Mouse (Mus musculus) heart, adult 2 months (tissue): ENCODE measurements around the gene Stk39. TPM values are rescaled to one million over a fixed set of nuclear protein-coding genes. Genes with fewer than 3 reads are reported as not detected.

ENCODE experiments used
- DNase-seq, 2 experiments: peaks; one replicate each; pipeline ENCODE4 v3.0.0; 2021
- H3K27ac ChIP-seq: fragments of 200-600 bp; 2 replicates; pipeline ENCODE4 v1.8.1; 2022
- H3K27me3 ChIP-seq: fragments of 200-500 bp; 2 replicates; pipeline ENCODE4 v1.6.1; 2012; ENCODE audit warnings: mild to moderate bottlenecking, low read length, inconsistent platforms, mixed read lengths; ENCODE audit not compliant: control insufficient read depth, insufficient read depth
- H3K36me3 ChIP-seq: fragments of 200-500 bp; 2 replicates; pipeline ENCODE4 v1.6.1; 2012; ENCODE audit warnings: low read length, inconsistent platforms; ENCODE audit not compliant: control insufficient read depth, insufficient read depth
- H3K4me1 ChIP-seq: fragments of 200-500 bp; 2 replicates; pipeline ENCODE4 v1.6.1; 2011; ENCODE audit warnings: low read length; ENCODE audit not compliant: control insufficient read depth, insufficient read depth
- H3K4me3 ChIP-seq: fragments of 200-600 bp; 2 replicates; pipeline ENCODE4 v1.8.1; 2022
- H3K79me2 ChIP-seq: fragments of 200-500 bp; replicated peaks from 2 replicates; pipeline ENCODE4 v1.6.1; 2012; ENCODE audit warnings: mild to moderate bottlenecking, inconsistent platforms, low read length, moderate library complexity, mixed read lengths; ENCODE audit not compliant: control insufficient read depth, insufficient read depth
- H3K9ac ChIP-seq: fragments of 200-500 bp; 2 replicates; pipeline ENCODE4 v1.6.1; 2012; ENCODE audit warnings: low read depth, mild to moderate bottlenecking, control low read depth, inconsistent platforms, low read length, mixed read lengths
- CTCF ChIP-seq: fragments of 200-600 bp; IDR thresholded peaks from 2 replicates; pipeline ENCODE4 v1.8.1; 2022; ENCODE audit warnings: antibody characterized with exemption, mild to moderate bottlenecking, moderate library complexity
- EP300 ChIP-seq: fragments of 200-500 bp; IDR thresholded peaks from 2 replicates; pipeline ENCODE4 v1.6.1; 2011; ENCODE audit warnings: low read depth, low read length, control low read depth; ENCODE audit not compliant: insufficient read depth
- POLR2A ChIP-seq: fragments of 200-500 bp; IDR thresholded peaks from 2 replicates; pipeline ENCODE4 v1.6.1; 2011; ENCODE audit warnings: mild to moderate bottlenecking, low read depth, low read length, control low read depth; ENCODE audit not compliant: insufficient read depth
- WGBS: fragments of 180-500 bp; shearing (Covaris S2); methylation state at CpG from one replicate; pipeline ENCODE4 v1.1.7; 2018; 5-methylcytosine and 5-hydroxymethylcytosine counted together
- intact Hi-C: fragments of 180-260 bp; cut with DNase I; formaldehyde crosslinking; loops from one replicate; pipeline ENCODE4 v1.15.1; 2025
- polyA plus RNA-seq: library from polyadenylated mRNA; depleted of rRNA; stranded (reverse); fragments of >200 nt; gene quantifications from 2 replicates; pipeline ENCODE4 v1.2.3, GENCODE M21; 2012
- total RNA-seq, 2 experiments: library from RNA; stranded (reverse); gene quantifications; 2 replicates each; pipeline ENCODE4 v1.2.3; 2021

The Stk39 gene
- total and polyA plus RNA-seq, 3 experiments = 34.2 to 85.2 (median 80.9) TPM

GRCm38 (mm10) chr2:68315258-68315657, 156.8 kb downstream of the Stk39 start:
- Histone ChIP-seq H3K9ac (no peak overlapping the region), H3K36me3 (no peaks in the 10 kb centered on the region), H3K27me3 (no peaks in the 10 kb centered on the region), H3K79me2 (no peaks in the 10 kb centered on the region), H3K27ac (no peak overlapping the region), H3K4me1 (peaks cover 2% of the 10 kb centered on the region; the same call in 1 of the 2 replicates), H3K4me3 (no peak overlapping the region)
- intact Hi-C loops = no loop called here
- TF ChIP-seq CTCF = no peak
- TF ChIP-seq EP300 = no peak
- no peak for TF ChIP-seq POLR2A
- DNase-seq = no peak
- 66% methylated on average over 11 of the region's 11 CpGs for WGBS

GRCm38 (mm10) chr2:68310121-68310520, 161.9 kb downstream of the Stk39 start:
- Histone ChIP-seq H3K27me3 (no peaks in the 10 kb centered on the region), H3K9ac (no peak overlapping the region), H3K79me2 (no peaks in the 10 kb centered on the region), H3K27ac (no peak overlapping the region), H3K36me3 (no peaks in the 10 kb centered on the region; the same call in 1 of the 2 replicates), H3K4me1 (no peaks in the 10 kb centered on the region), H3K4me3 (no peak overlapping the region)
- DNase-seq = no peak
- peak; percentile 69 for TF ChIP-seq CTCF
- TF ChIP-seq EP300 = no peak
- TF ChIP-seq POLR2A = no peak
- intact Hi-C loops = no loop called here
- 96% methylated on average over 3 of the region's 3 CpGs for WGBS

GRCm38 (mm10) chr2:68306519-68306918, 165.5 kb downstream of the Stk39 start:
- intact Hi-C loops = no loop called here
- Histone ChIP-seq H3K27ac (no peak overlapping the region), H3K4me3 (no peak overlapping the region), H3K36me3 (no peaks in the 10 kb centered on the region; the same call in 1 of the 2 replicates), H3K9ac (no peak overlapping the region), H3K4me1 (no peaks in the 10 kb centered on the region), H3K27me3 (no peaks in the 10 kb centered on the region), H3K79me2 (no peaks in the 10 kb centered on the region)
- no peak for TF ChIP-seq CTCF
- no peak for TF ChIP-seq EP300
- TF ChIP-seq POLR2A = no peak
- DNase-seq = no peak
- 79% methylated on average over 4 of the region's 4 CpGs for WGBS

DNA sequence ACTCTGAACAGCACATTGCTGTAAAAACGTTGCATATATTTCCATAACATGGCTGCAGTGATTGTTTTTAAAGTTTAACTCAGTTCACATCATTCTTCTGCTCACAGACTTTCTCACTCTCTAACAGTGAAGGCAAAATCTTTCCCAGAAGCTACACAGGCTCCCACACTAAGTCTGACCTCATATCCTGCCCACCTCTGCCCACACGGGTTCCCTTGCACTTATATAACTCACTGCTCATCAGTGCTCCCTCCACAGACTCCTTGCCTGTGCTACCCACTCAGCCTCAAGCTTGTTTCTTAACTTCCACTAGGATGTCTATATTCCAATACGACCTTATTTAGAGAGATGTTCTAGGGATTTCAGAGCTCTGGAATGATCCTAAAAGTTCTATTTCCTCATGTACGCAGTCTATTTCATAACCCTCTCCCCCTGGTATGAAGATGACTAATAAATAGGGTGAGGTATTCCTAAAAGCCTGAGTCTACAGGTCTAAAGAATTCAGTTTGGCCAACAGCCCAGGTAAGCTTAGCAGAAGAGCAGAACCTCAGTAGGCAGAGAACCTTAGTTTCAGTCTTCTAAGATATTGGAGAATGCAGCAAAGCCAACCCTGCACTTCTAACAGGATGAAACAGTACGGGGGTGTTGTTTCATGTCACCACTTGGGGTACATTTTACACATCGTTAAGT, 167.2 kb downstream of the Stk39 start:
- no peak overlapping the region for H3K4me3 ChIP-seq
- TF ChIP-seq CTCF = no peak
- no peak for TF ChIP-seq EP300
- 82% methylated on average over 6 of the region's 6 CpGs for WGBS
- H3K79me2 ChIP-seq = no peaks in the 10 kb centered on the region
- H3K9ac ChIP-seq = no peak overlapping the region
- intact Hi-C loops = no loop called here
- no peaks in the 10 kb centered on the region for H3K4me1 ChIP-seq
- no peaks in the 10 kb centered on the region for H3K27me3 ChIP-seq
- no peak for DNase-seq
- no peak overlapping the region for H3K27ac ChIP-seq
- H3K36me3 ChIP-seq = no peaks in the 10 kb centered on the region; the same call in 1 of the 2 replicates

DNA sequence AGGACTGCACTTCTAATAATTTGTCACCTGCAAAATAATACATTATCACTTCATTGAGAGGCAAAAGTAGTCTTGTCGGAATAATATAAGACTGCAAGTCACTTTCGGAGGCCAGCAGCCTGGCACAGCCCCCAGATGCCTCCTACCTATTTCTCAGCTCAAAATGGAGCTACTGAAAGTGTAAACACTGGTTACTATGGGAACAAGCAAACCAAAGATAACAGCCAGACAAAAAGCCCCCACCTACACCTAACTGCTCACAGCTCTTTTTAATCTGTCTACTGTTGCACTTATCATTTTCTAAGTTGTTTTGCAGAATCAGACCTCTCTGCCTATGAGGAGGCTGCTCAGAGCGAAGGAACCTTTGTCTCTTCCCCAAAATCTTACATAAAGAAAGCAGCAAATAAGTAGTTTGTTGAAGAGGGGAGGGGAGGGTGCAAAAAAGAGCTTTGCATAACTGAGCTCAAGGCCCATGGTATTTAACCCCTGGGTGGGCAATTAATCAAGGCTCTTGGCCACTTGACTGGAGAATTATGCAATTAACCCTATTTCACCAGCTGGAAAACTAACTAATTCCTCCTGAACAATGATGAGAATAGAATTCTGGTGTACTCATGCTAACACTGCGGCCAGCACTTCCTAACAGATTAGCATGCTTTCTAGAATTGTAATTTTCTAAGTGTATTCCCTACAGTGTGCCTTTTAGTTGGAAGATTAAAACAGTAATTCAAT, 170.1 kb downstream of the Stk39 start:
- no peaks in the 10 kb centered on the region for H3K79me2 ChIP-seq
- no peak for DNase-seq
- intact Hi-C loops = no loop called here
- no peak overlapping the region for H3K9ac ChIP-seq
- H3K27ac ChIP-seq = no peak overlapping the region
- no peak overlapping the region for H3K4me3 ChIP-seq
- H3K27me3 ChIP-seq = no peaks in the 10 kb centered on the region
- WGBS = 73% methylated on average over 4 of the region's 4 CpGs
- H3K4me1 ChIP-seq = no peaks in the 10 kb centered on the region
- no peaks in the 10 kb centered on the region; the same call in 1 of the 2 replicates for H3K36me3 ChIP-seq
- TF ChIP-seq POLR2A (no peak), EP300 (no peak), CTCF (no peak)

DNA sequence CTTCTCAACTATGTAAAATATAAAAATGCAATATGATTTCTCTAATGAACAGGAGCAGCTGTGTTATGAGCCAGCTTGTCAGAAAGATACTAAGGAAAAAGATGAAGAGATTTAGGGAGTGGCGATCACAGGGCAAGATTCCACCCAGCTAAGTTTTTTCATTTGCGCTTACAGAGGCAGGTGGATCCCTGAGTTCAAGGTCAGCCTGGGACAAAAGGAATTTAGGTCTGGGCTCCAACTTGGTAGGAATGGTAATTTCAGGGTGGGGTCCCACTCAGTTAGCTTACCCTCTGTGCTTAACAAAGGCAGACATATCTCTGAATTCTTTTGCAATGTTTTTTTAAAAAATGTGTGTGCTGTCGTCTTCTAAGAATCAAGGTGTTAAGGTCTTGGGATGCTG, 173.7 kb downstream of the Stk39 start:
- Histone ChIP-seq H3K4me3 (no peak overlapping the region), H3K27me3 (no peaks in the 10 kb centered on the region), H3K4me1 (no peaks in the 10 kb centered on the region), H3K9ac (no peak overlapping the region), H3K79me2 (no peaks in the 10 kb centered on the region), H3K27ac (no peak overlapping the region), H3K36me3 (no peaks in the 10 kb centered on the region)
- DNase-seq = no peak
- TF ChIP-seq CTCF (no peak), POLR2A (no peak), EP300 (no peak)
- WGBS = over 99% methylated on average over 3 of the region's 3 CpGs
- intact Hi-C loops = no loop called here
